Mouse (Mus musculus): ENCODE measurements around the gene B3gnt9.

DNA sequence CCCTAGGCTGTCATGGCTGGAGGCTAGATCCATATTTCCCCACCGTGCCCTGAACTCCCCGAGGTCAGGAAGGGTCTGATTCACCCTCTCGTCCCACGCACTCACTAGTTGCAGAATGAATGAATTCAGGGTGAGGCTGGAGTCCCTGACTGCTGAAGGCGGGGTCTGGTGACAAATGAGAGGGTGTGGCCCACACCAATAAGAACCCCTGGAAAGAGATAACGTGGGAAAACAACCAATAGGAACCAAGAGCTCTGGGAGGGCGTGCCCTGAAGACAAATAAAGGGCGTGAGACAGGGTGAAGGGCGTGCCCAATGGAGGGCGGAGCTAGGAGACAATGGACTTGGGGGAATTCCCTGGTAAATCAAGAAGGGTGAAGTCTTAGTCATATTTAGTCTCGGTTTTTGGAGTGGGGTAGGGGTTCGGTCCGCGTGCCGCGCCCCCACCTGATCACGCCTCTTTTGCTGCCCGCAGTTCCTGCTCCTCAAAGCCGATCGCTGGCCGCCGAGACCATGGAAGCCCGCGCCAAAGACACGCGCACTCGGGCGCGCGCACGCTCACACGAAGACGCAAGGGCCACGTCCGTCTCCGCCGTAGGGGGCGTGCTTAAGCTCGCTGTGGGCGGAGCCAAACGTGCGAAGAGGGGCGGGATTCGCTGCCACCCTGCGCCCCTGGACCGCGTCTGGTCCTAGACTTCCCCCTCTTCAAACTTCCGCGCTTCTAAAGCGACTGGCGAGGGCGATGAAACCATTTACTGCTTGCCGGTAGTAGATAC, 34.2 kb upstream of the B3gnt9 start:
- TF ChIP-seq CTCF (IDR thresholded peaks at IDR 0.05; ENCODE audit: borderline replicate concordance, extremely low read depth, insufficient read depth, insufficient read length) (no peak), POLR2A (IDR thresholded peaks at IDR 0.05; ENCODE audit: borderline replicate concordance, extremely low read depth, insufficient read depth, insufficient read length, poor library complexity, severe bottlenecking) (peak; percentile 88)
